In the genomic region with DNA sequence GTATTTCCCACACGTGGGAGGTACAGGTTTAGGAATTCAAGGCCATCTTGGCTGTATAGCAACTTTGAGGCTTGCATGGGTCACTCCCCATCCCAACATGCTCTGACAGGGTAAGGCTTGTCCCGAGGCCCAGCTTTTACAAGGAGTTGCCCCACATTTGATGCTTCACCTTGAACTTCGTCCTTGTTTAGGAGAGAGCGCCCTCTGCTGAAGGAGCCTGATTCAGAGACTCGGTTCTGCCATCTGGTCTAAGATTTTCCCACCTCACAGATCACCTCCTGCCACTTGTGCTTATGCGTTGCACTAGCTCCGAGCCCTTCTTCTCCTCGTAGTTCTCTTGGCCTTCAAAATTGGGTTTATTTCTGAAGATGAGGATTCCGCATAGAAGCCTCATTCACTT, we compare ENCODE assay signal across 8 mouse cellular contexts.
A peak's percentile ranks its signal among the peaks of the same experiment; 100 is the strongest.
DNase-seq lines count a peak whose midpoint lies in the region.

No protein-coding gene starts in this region.

- H3K4me3 ChIP-seq in midbrain, embryonic 10.5 days: no peak overlapping the region

- H3K4me1 ChIP-seq in midbrain, embryonic 10.5 days: peaks cover 12% of the 10 kb centered on the region

- H3K9me3 ChIP-seq in midbrain, embryonic 10.5 days (replicated peaks): no peaks in the 10 kb centered on the region

- no peaks in the 10 kb centered on the region for H3K27me3 ChIP-seq in midbrain, embryonic 10.5 days (ENCODE audit: low read depth, poor library complexity, severe bottlenecking)

- peak; percentile 49 for DNase-seq in gastrocnemius, postnatal 10 days
- DNase-seq in gastrocnemius, postnatal 4 days (ENCODE audit: low spot score in 2 of 2): no peak
- DNase-seq in right cerebral cortex, adult 18-20 months: peak; percentile 40
- no peak for DNase-seq in right cerebral cortex, postnatal 25 days
- peak; percentile 82 to 84 for DNase-seq in cerebellum, postnatal 10 days
- DNase-seq in heart, postnatal 4 days: peak; percentile 67
- DNase-seq in retina, embryonic 14.5 days (ENCODE audit: low spot score): peak; percentile 44
- DNase-seq in midbrain, embryonic 10.5 days (ENCODE audit: low spot score): no peak

- 77% methylated on average over 9 of the region's 9 CpGs for WGBS in midbrain, embryonic 10.5 days

- no peak overlapping the region for H3K27ac ChIP-seq in midbrain, embryonic 10.5 days (replicated peaks)

- H3K36me3 ChIP-seq in midbrain, embryonic 10.5 days: no peaks in the 10 kb centered on the region

Comparison
In these comparisons a context has a peak if more than half of its experiments do, and no peak if none do; other contexts are left out.
1. DNase-seq: peak in gastrocnemius, postnatal 10 days (single experiment), right cerebral cortex, adult 18-20 months (single experiment), cerebellum, postnatal 10 days (2 of 2), heart, postnatal 4 days (single experiment) and retina, embryonic 14.5 days (single experiment); none in gastrocnemius, postnatal 4 days (0 of 2), right cerebral cortex, postnatal 25 days (single experiment) and midbrain, embryonic 10.5 days (single experiment).